Mouse (Mus musculus): ENCODE measurements around the gene Tmbim4. TPM values are rescaled to one million over a fixed set of nuclear protein-coding genes. Genes with fewer than 3 reads are reported as not detected.

The Tmbim4 gene
- 139 and 145 TPM in 2 replicates for polyA plus RNA-seq (2021; fragmentation: Nextera tagmentation)
- long read RNA-seq, experiment 1, transcript Tmbim4-201 (7 exons, 904 nt): major isoform, 45 of 62 reads
- long read RNA-seq, experiment 1, transcript Tmbim4-204 (3 exons, 486 nt): minor isoform, 7 of 62 reads
- long read RNA-seq, experiment 1, partial matches to known transcripts: 2 of 62 reads
- long read RNA-seq, experiment 1, other reads (novel, unspliced or antisense): 6 of 62 reads
- long read RNA-seq, experiment 2, transcript Tmbim4-201 (7 exons, 904 nt): major isoform, 125 of 132 reads
- long read RNA-seq, experiment 2, partial matches to known transcripts: 3 of 132 reads
- long read RNA-seq, experiment 2, other reads (novel, unspliced or antisense): 3 of 132 reads

DNA sequence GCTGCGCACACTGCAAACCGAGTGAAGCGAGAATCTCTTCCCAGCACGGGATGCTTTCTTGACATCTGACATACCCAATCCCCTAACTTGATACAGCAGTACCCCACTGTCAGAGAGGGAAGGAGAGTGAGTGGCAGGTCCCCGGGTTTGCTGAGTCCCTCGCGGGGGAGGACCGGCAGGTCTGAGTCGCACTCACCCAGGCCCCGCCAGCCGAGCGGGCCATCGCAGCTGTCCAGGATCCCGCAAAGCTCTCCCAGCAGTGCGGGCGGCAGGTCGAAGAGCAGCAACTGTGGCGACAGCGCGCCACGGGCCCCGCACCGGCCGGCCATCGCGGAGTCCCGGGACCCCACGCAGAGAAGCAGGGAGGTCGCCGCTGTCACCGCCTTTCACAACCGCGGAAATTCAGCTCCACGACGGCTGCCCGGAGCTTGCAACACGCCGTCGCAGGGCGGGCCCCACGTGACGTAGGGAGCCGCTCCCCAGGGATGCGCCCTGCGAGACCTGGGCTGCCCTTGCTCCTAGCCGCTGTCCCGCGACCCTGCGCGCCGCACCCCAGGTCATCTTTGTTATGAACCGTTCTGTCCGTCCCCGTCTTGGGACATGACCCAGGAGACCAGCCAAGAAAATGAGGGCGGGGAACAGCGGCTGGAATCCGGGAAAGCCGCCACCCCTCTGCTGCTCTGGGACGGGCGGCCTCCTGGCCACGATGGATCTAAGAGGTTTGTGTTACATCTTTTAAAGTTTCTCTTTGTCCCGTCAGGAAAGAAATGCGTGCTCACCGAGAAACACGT is at the start of gene Tmbim4:
TSS of gene Tmbim4 (plus strand) at position 460 of the 791 bp plus-strand sequence.

GRCm38 (mm10) chr10:120201961-120202402 is 592 bp downstream of the Tmbim4 start, which contains the start of gene Irak3:
Gene Irak3 (minus strand): TSS chr10:120202130.

GRCm38 (mm10) chr10:120226871-120227661 is 25.7 kb downstream of the Tmbim4 start, which contains the start of gene Llph:
Gene Llph (plus strand): TSS chr10:120227070.

Other genes with a start within 250 kb of the Tmbim4 start
- 0.93 and 0.96 TPM in 2 replicates for gene Helb, start 88.6 kb upstream of the Tmbim4 start, polyA plus RNA-seq (2021; fragmentation: Nextera tagmentation)
- 0.67 and 1.1 TPM in 2 replicates for gene Irak3, start 540 bp downstream of the Tmbim4 start, polyA plus RNA-seq (2021; fragmentation: Nextera tagmentation)
- 80.7 and 85.9 TPM in 2 replicates for gene Llph, start 25.5 kb downstream of the Tmbim4 start, polyA plus RNA-seq (2021; fragmentation: Nextera tagmentation)